Mouse (Mus musculus) adrenal gland, adult 18-20 months (tissue): ENCODE data around the gene Commd2. TPM values are rescaled to one million over a fixed set of nuclear protein-coding genes. Genes with fewer than 3 reads are reported as not detected.

ENCODE experiments used
- DNase-seq, 2 experiments: peaks; one replicate each; pipeline ENCODE4 v3.0.0; 2021 to 2022; ENCODE audit warnings: low spot score in 2 of 2
- long read RNA-seq, 2 experiments: library from polyadenylated mRNA; stranded (forward); transcript quantifications; one replicate each; pipeline ENCODE4 v2.0.0; 2021
- total RNA-seq, 2 experiments: library from RNA; stranded (reverse); gene quantifications; 1 replicate in 1 of 2; 2 replicates in 1 of 2; pipeline ENCODE4 v1.2.3; 2021

The Commd2 gene
- total RNA-seq = 10 to 100 TPM; 25.9 to 28.5 TPM
- long read RNA-seq, experiment 1, transcript Commd2-202 (5 exons, 2,992 nt) = major isoform, 14 of 15 reads
- long read RNA-seq, experiment 1, partial matches to known transcripts = 1 of 15 reads
- long read RNA-seq, experiment 1, other reads (novel, unspliced or antisense) = 0 of 15 reads
- long read RNA-seq, experiment 2, transcript Commd2-202 (5 exons, 2,992 nt) = major isoform, 40 of 44 reads
- long read RNA-seq, experiment 2, partial matches to known transcripts = 2 of 44 reads
- long read RNA-seq, experiment 2, other reads (novel, unspliced or antisense) = 0 of 44 reads

GRCm38 (mm10) chr3:57651231-57651864, at the start of gene Commd2:
TSS of gene Commd2 (minus strand) at chr3:57651715.
- DNase-seq = peak; percentile 93 to 96

DNA sequence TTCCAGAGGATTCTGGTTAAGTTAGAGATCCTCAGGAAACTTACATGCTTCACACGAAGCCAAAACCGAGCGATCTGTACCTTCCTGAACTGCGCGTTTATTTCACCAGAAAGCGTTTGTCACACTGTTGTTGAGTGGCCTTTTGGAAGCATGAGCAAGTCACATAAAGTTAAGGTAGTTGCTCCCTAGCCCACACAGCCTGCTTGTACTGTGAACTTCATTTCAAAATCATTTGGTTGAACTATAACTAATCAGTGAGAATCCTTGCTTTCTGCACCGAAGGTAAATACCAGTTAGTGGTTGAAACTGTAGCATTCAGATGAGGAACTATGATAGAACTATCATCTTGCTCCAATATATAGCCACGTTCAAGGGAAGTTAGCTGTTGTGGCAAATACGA, 45.3 kb upstream of the Commd2 start:
- DNase-seq = no peak

- no peak for DNase-seq
Observed at GRCm38 (mm10) chr3:57696249-57696648, 44.7 kb upstream of the Commd2 start.

GRCm38 (mm10) chr3:57692719-57693118, 41.2 kb upstream of the Commd2 start, which contains the start of gene Ankub1:
TSS of gene Ankub1 (minus strand) at chr3:57692799.
- no peak for DNase-seq

- no peak for DNase-seq
Observed at GRCm38 (mm10) chr3:57691772-57692171, 40.3 kb upstream of the Commd2 start.

GRCm38 (mm10) chr3:57677786-57678185, 26.3 kb upstream of the Commd2 start:
- no peak for DNase-seq

DNA sequence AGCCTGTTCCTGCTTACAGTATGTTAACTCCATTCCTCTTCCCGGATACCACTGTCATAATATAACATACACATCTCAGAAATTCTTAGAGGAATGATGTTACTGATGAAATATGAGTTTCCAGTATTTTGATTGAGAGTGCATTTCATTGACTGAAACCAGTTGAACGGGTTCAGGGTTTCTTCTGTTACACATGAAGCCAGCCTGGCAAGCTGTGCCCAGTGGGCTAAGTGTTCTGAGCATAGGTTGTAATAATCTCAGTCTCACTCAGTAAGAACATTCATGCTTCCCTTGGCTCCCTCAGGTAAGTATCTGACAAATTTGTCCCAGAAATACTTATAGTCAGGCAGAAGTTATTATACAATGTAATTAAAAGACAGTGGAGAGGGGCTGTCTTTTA, 22.6 kb upstream of the Commd2 start:
- DNase-seq = no peak

GRCm38 (mm10) chr3:57673586-57673985, 22.1 kb upstream of the Commd2 start:
- DNase-seq = no peak

GRCm38 (mm10) chr3:57667054-57667723, 15.7 kb upstream of the Commd2 start:
- DNase-seq = peak; percentile 47 to 54

DNA sequence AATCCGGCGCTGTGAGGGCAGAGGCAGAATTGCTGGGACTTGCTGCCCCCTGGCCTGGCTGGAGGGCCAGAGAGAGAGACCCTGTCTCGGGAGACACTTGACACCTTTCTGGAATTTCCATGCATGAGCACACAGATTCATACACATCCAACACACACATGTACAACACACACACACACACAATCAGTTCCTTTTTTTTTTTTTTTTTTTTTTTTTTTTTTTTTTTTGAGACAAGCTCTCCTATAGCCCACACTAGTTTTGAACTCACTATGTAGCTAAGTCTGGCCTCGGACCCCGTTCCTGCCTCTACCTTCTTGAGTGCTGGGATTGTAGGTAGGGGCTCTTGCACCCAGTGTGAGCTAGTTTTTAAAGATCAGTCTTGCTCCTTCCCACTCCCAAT, 14.4 kb upstream of the Commd2 start:
- DNase-seq = no peak

GRCm38 (mm10) chr3:57664682-57665081, 13.2 kb upstream of the Commd2 start:
- no peak for DNase-seq

DNA sequence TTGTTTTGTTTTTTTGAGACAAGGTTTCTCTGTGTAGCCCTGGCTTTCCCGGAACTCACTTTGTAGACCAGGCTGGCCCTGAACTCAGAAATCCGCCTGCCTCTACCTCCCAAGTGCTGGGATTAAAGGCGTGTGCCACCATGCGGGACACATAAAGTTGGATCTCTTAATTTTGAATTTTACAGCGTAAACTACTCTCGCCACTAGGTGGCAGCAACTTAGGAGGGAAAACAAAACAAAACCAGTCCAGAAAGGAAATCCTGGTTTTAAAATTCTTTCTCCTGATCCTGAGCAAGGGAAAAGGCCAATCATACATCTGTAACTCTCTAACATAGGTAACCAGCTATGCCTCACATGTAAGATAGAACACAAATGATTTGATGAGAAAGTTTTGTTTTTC, 12.2 kb upstream of the Commd2 start:
- DNase-seq = peak in 1 of 2 experiments; percentile 29

GRCm38 (mm10) chr3:57658608-57659007, 7.1 kb upstream of the Commd2 start:
- DNase-seq = no peak

- DNase-seq = no peak
Observed at GRCm38 (mm10) chr3:57653646-57654045, 2.1 kb upstream of the Commd2 start.

- DNase-seq = no peak
Observed at GRCm38 (mm10) chr3:57652485-57652884, 970 bp upstream of the Commd2 start.

DNA sequence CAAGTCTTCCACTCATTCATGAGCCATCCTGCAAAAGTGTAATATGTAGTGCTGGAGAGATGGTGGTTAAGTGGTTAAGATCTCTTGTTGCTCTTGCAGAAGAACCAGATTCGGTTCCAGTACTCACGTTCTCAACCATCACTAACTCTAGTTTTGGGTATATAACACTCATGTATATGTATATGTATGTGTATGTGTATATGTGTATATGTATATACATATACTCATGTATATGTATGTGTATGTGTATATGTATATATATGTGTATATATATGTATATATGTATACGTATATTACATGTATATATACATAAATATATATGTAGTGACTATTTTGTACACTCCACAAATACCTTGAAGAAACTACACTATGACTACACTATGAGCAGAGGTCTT, 347 bp upstream of the Commd2 start:
- no peak for DNase-seq

DNA sequence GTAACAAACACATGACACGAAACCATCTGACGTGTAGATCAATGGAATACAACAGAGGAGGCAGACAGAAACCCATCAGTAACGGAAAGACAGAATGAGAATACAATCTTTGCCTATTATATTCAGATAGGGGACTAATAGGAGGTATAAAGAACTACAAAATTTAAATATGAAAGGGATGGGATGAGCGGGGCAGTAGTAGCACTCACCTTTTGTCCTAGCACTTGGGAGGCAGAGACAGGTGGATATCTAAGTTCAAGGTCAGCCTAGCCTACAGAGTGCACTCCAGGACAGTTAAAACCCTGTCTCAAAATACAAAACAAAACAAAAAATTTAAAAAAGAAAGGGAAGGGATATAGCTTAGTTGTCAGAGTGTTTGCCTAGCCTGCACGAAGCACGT, 8.3 kb downstream of the Commd2 start:
- DNase-seq = no peak

DNA sequence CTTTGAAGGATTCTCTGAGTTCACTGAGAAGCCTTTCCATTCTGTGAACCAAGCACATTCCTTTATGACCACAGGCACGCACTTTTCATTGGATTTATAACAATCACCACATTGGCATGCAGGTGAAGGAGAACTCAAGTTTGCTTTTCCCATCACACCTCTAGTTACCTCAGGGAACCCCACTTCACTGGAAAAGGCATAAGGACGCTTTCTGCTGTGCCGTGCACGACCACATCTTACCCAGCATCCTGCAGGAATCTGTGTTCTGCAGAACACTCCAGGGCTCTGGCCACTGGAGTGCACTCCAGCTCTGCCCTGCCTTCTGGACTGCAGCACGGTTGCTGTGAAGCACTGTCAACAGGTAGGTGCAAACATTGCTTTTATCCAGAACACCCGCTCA, 13.9 kb downstream of the Commd2 start:
- no peak for DNase-seq

GRCm38 (mm10) chr3:57634763-57635487, 16.6 kb downstream of the Commd2 start:
- DNase-seq = no peak

DNA sequence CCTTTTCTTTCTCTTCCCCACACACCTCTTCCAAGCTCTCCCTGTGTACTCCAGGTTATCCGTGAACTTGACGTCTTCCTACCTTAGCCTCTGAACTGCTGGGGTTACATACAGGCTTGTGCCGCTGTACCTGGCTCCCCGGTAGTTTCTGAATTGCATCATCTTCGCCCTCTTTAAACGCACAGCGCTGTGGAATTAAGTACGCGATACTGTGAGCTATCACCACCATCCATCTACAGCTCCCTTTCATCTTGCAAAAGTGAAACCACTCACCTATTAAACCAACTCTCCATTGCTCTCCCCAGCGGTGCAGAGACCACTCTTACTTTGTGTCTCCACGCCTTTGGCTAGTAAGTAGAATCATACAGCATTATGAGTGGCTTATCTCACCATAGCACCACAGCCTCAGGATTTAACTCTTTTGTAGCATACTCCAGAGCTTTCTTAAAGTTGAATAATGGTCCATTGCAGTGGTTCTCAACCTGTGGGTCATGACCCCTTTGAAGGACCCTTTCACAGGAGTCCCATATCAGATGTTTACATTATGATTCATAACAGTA, 24.5 kb downstream of the Commd2 start:
- DNase-seq = no peak

DNA sequence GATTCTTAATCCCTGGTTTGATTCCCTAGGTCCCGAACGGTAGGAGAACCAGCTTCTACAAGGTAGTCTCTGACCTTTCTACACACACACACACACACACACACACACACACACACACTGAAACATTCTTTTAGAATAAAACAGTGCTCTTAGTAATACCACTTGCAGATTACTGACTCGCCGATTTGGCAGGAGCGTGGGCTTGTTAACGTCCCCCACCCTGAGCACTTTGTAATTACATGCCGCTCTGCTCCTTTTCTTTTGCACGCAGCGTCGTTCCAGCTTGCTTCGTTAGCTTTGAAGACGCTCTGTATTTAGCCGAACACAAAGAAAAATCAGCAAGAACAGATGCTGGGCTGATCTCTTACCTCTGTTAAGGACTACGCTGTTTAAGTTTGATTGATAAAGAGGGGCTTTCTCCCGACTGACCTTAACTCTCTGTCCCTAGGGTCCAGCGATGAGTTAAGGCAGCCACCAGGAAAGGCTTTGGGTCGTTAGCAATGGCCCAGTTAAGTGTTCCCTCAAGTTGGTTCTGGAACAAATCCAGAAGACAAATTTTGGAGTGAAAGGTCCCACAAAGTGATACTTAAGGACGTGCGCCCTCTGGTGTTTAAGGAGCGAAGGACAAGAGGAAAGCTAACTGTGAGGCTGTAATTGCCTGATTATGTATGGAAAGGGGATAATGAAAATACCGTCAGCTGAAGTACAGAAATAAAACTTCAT, 26.1 kb downstream of the Commd2 start:
- DNase-seq = peak; percentile 61 to 68
